Mouse (Mus musculus) liver, embryonic 15.5 days (tissue): ENCODE measurements around the gene BC080695. TPM values are rescaled to one million over a fixed set of nuclear protein-coding genes. Genes with fewer than 3 reads are reported as not detected.
"Not testable (repeated sequence)": the region's sequence is repeated elsewhere in the genome, so short reads cannot be mapped to it uniquely, and the experiment has no call there.

ENCODE experiments used
- ATAC-seq: fragments of 200-750 bp; cut with Nextera tagmentation; 2 replicates; pipeline ENCODE4 v1.8.0; 2017; ENCODE audit warnings: moderate number of reproducible peaks, mild to moderate bottlenecking, moderate library complexity; ENCODE audit not compliant: insufficient read depth
- H3K27ac ChIP-seq: fragments of 300-500 bp; sonication (generic); replicated peaks from 2 replicates; pipeline ENCODE4 v1.5.1; 2015; ENCODE audit warnings: mild to moderate bottlenecking, inconsistent platforms
- H3K27me3 ChIP-seq: fragments of 300-500 bp; sonication (generic); 2 replicates; pipeline ENCODE4 v1.6.1; 2015; ENCODE audit warnings: mild to moderate bottlenecking, inconsistent platforms
- H3K36me3 ChIP-seq: fragments of 300-500 bp; sonication (generic); replicated peaks from 2 replicates; pipeline ENCODE4 v1.6.1; 2015; ENCODE audit warnings: moderate library complexity, mild to moderate bottlenecking, inconsistent platforms
- H3K4me1 ChIP-seq: fragments of 300-500 bp; sonication (generic); replicated peaks from 2 replicates; pipeline ENCODE4 v1.6.1; 2015; ENCODE audit warnings: inconsistent platforms
- H3K4me2 ChIP-seq: fragments of 300-500 bp; sonication (generic); 2 replicates; pipeline ENCODE4 v1.6.1; 2015; ENCODE audit warnings: moderate library complexity, mild to moderate bottlenecking, inconsistent platforms
- H3K4me3 ChIP-seq: fragments of 300-500 bp; sonication (generic); replicated peaks from 2 replicates; pipeline ENCODE4 v1.5.1; 2015; ENCODE audit warnings: mild to moderate bottlenecking, inconsistent platforms
- H3K9ac ChIP-seq: fragments of 300-500 bp; sonication (generic); 2 replicates; pipeline ENCODE4 v1.6.1; 2015; ENCODE audit warnings: moderate library complexity, mild to moderate bottlenecking, inconsistent platforms
- H3K9me3 ChIP-seq: fragments of 300-500 bp; sonication (generic); replicated peaks from 2 replicates; pipeline ENCODE4 v1.6.1; 2016; ENCODE audit warnings: inconsistent platforms
- WGBS: fragments of 180-500 bp; shearing (Covaris S2); methylation state at CpG from one replicate; pipeline ENCODE4 v1.1.7; 2015; ENCODE audit warnings: mixed read lengths; ENCODE audit not compliant: insufficient replicate concordance; 5-methylcytosine and 5-hydroxymethylcytosine counted together
- polyA plus RNA-seq: library from polyadenylated mRNA; unstranded; fragments of >200 nt; fragmentation: Nextera tagmentation; extraction: Ambion mirVana; gene quantifications from 2 replicates; pipeline ENCODE4 v1.2.1, GENCODE M21; 2015

Gene BC080695
- not detected in 2 replicates for polyA plus RNA-seq

DNA sequence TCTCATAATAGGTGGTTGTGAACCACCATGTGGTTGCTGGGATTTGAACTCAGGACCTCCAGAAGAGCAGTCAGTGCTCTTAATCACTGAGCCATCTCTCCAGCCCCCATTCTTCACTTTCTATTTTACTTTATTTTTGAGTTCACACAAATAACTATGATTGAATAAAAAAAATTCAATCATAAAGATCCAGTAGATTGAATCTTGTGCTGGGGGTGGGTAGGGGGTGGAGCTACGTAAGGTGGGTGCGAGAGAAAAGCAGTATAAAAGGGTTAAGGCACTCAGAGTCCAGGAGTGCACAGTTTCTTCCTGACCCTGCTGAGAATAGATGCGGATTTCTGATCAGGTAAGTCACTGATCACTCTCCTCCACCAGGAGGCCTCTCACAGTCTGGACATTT, at the start of gene BC080695, which contains the start of gene Gm13057:
Gene BC080695 (plus strand): TSS at position 301 of the 400 bp plus-strand sequence.
Gene Gm13057 (plus strand): TSS at position 310 of the 400 bp plus-strand sequence.
- not testable (repeated sequence) for H3K9ac ChIP-seq, H3K36me3 ChIP-seq, H3K27me3 ChIP-seq, H3K27ac ChIP-seq, H3K4me3 ChIP-seq, H3K9me3 ChIP-seq, ATAC-seq, H3K4me1 ChIP-seq, H3K4me2 ChIP-seq
- WGBS, result no CpG with 5 or more reads among the region's 3 CpGs

DNA sequence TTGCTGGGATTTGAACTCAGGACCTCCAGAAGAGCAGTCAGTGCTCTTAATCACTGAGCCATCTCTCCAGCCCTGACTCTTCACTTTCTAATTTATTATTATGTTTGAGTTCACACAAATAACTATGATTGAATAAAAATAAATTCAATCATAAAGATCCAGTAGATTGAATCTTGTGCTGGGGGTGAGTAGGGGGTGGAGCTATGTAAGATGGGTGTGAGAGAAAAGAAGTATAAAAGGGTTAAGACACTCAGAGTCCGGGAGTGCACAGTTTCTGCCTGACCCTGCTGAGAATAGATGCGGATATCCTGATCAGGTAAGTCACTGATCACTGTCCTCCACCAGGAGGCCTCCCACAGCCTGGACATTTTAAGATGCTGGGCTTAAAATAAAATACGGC, 40.5 kb upstream of the BC080695 start, which contains the start of gene Gm13043:
Gene Gm13043 (plus strand): TSS at position 301 of the 400 bp plus-strand sequence.
- 47% methylated on average over 3 of the region's 3 CpGs for WGBS
- no peak for ATAC-seq
- Histone ChIP-seq H3K9me3 (no peaks in the 10 kb centered on the region), H3K36me3 (no peaks in the 10 kb centered on the region), H3K27me3 (no peaks in the 10 kb centered on the region), H3K27ac (no peak within 1 kb of the TSS), H3K4me1 (no peaks in the 10 kb centered on the region), H3K4me2 (no peak within 1 kb of the TSS), H3K4me3 (no peak within 1 kb of the TSS), H3K9ac (no peak within 1 kb of the TSS)

DNA sequence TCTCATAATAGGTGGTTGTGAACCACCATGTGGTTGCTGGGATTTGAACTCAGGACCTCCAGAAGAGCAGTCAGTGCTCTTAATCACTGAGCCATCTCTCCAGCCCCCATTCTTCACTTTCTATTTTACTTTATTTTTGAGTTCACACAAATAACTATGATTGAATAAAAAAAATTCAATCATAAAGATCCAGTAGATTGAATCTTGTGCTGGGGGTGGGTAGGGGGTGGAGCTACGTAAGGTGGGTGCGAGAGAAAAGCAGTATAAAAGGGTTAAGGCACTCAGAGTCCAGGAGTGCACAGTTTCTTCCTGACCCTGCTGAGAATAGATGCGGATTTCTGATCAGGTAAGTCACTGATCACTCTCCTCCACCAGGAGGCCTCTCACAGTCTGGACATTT, 15.8 kb upstream of the BC080695 start, which contains the start of gene Gm13040:
Gene Gm13040 (plus strand): TSS at position 301 of the 400 bp plus-strand sequence.
- ATAC-seq, H3K27ac ChIP-seq, H3K4me1 ChIP-seq, H3K9ac ChIP-seq, H3K27me3 ChIP-seq, H3K4me3 ChIP-seq, H3K4me2 ChIP-seq, H3K36me3 ChIP-seq, H3K9me3 ChIP-seq: not testable (repeated sequence)
- no CpG with 5 or more reads among the region's 3 CpGs for WGBS

DNA sequence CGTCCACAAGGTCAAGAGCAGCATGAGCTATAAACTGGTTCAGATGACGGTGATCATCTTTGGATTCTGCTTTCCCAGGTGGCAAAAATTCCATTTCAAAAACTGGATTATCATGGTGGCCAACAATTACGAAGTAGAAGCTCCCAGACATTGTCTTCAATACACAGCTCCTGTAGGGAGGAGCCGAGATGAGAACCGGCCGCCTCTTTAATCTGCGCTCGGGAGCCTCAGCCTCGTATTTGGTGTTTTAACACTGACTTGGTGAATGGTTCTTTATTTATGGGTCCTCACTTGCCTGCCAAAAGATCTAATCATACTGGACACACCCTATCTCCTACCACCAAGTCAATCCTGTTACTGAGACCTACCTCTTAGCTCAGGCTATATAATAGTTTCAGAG, 60.4 kb downstream of the BC080695 start:
- not testable (repeated sequence) for H3K9ac ChIP-seq, H3K27ac ChIP-seq, ATAC-seq, H3K36me3 ChIP-seq, H3K9me3 ChIP-seq, H3K4me2 ChIP-seq, H3K4me1 ChIP-seq, H3K27me3 ChIP-seq, H3K4me3 ChIP-seq
- WGBS, result 70% methylated on average over 9 of the region's 9 CpGs

DNA sequence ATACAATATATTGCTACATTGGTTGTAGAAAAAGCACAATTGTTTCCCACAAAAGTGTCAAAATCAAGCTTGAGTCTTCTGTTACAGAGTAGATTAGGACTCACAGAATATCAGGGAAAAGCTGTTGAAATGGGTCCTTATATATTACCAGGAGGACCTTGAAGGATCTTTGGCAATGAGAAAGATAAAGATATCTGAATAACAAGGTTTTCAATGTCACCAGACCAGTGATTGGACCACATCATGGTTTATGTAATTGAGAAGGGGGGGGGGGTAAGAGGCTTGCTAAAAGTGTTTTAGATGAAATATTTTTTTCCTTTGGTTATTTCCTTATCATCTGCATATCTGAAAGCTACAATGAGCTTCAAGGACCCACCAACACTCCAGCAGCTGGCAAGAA, 63.2 kb downstream of the BC080695 start, which contains the start of gene Gm13083:
Gene Gm13083 (plus strand): TSS at position 301 of the 400 bp plus-strand sequence.
- not testable (repeated sequence) for H3K27me3 ChIP-seq, H3K27ac ChIP-seq, H3K9ac ChIP-seq, H3K4me2 ChIP-seq, H3K4me3 ChIP-seq, H3K9me3 ChIP-seq, H3K36me3 ChIP-seq, ATAC-seq, H3K4me1 ChIP-seq

DNA sequence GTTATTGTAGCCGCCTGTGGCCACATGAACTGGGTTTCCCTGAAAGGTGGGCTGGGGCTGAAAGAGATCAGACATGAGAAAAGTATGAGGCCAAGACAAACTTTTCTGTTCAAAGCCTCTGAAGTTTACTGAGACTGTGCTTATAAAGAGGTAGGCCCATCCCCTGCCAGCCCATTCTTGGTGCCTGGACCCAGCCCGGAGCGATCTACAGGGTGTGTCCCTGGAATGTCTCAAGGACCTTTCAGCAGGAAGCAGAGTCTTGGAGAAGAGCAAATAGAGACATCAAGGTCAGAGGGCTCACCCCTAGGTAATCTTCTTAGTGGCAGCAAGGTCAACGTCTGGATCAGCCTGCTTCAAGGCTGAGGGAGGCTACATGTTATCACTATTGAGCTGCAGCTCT, 66.6 kb downstream of the BC080695 start:
- H3K9ac ChIP-seq, H3K27ac ChIP-seq, H3K36me3 ChIP-seq, H3K4me1 ChIP-seq, H3K4me3 ChIP-seq, H3K4me2 ChIP-seq, H3K9me3 ChIP-seq, ATAC-seq, H3K27me3 ChIP-seq: not testable (repeated sequence)
- WGBS, result 54% methylated on average over 4 of the region's 4 CpGs

Other genes starting within 250 kb of the BC080695 start
- 0.07 TPM in 1 of 2 replicates, not detected in the other for gene Lrrc38, start 201.9 kb upstream of the BC080695 start, polyA plus RNA-seq
- gene Pramel1, start 157.3 kb upstream of the BC080695 start, polyA plus RNA-seq, result not detected in 2 replicates
- gene Pramef8, start 139.3 kb upstream of the BC080695 start, polyA plus RNA-seq, result 3.7 and 3.8 TPM in 2 replicates
- gene Oog4, start 101.4 kb upstream of the BC080695 start, polyA plus RNA-seq, result not detected in 2 replicates
- not detected in 2 replicates for gene Gm13043, start 40.4 kb upstream of the BC080695 start, polyA plus RNA-seq
- gene Gm13040, start 15.7 kb upstream of the BC080695 start, polyA plus RNA-seq, result not detected in 2 replicates
- gene Gm13057, start within 50 bp of the BC080695 start, polyA plus RNA-seq, result not detected in 2 replicates
- not detected in 2 replicates for gene Gm13083, start 63.3 kb downstream of the BC080695 start, polyA plus RNA-seq
- gene Gm13088, start 105.5 kb downstream of the BC080695 start, polyA plus RNA-seq, result not detected in 2 replicates
- gene Gm13089, start 151.0 kb downstream of the BC080695 start, polyA plus RNA-seq, result not detected in 2 replicates
- not detected in 2 replicates for gene Gm13078, start 167.8 kb downstream of the BC080695 start, polyA plus RNA-seq
- not detected in 2 replicates for gene Gm13023, start 237.7 kb downstream of the BC080695 start, polyA plus RNA-seq